Mouse (Mus musculus) neural tube, embryonic 10.5 days (tissue): Measurements from ENCODE around the gene Olfr437.
"Not testable (repeated sequence)": the region's sequence is repeated elsewhere in the genome, so short reads cannot be mapped to it uniquely, and the experiment has no call there.

Experiments
- DNase-seq: peaks from one replicate; pipeline ENCODE4 v3.0.0-alpha.2; 2017; ENCODE audit warnings: low spot score; ENCODE audit errors: extremely low spot score

The Olfr437 gene

GRCm38 (mm10) chr6:43162982-43163381, at the start of gene Olfr437:
TSS of gene Olfr437 (plus strand) at chr6:43163282.
- DNase-seq = no peak

GRCm38 (mm10) chr6:43146267-43146666, 16.8 kb upstream of the Olfr437 start, which contains the start of gene Olfr237-ps1:
TSS of gene Olfr237-ps1 (plus strand) at chr6:43146567.
- DNase-seq = not testable (repeated sequence)

- no peak for DNase-seq
These were observed 3.6 kb upstream of the Olfr437 start for GRCm38 (mm10) chr6:43159502-43159901.

GRCm38 (mm10) chr6:43167246-43167645, 4.2 kb downstream of the Olfr437 start:
- no peak for DNase-seq

GRCm38 (mm10) chr6:43171840-43172239, 8.8 kb downstream of the Olfr437 start, which contains the start of gene Olfr13:
TSS of gene Olfr13 (plus strand) at chr6:43172140.
- DNase-seq = no peak

GRCm38 (mm10) chr6:43178129-43178528, 15.0 kb downstream of the Olfr437 start:
- no peak for DNase-seq

- DNase-seq = no peak
These were observed 15.8 kb downstream of the Olfr437 start for GRCm38 (mm10) chr6:43178584-43179501.

- no peak for DNase-seq
These were observed 27.9 kb downstream of the Olfr437 start for GRCm38 (mm10) chr6:43190986-43191385.

- DNase-seq = no peak
These were observed 33.7 kb downstream of the Olfr437 start, which contains the start of gene Olfr435 for GRCm38 (mm10) chr6:43196781-43197180. TSS of gene Olfr435 (plus strand) at chr6:43197146.

- no peak for DNase-seq
These were observed 35.0 kb downstream of the Olfr437 start for GRCm38 (mm10) chr6:43198094-43198493.

- DNase-seq = no peak
These were observed 39.7 kb downstream of the Olfr437 start for GRCm38 (mm10) chr6:43202786-43203185.

- no peak for DNase-seq
These were observed 42.3 kb downstream of the Olfr437 start for GRCm38 (mm10) chr6:43205355-43205754.

GRCm38 (mm10) chr6:43212873-43213272, 49.8 kb downstream of the Olfr437 start, which contains the start of gene Olfr434:
TSS of gene Olfr434 (plus strand) at chr6:43213021.
- not testable (repeated sequence) for DNase-seq
